Mouse (Mus musculus): ENCODE data around the gene Nxf1. TPM values are rescaled to one million over a fixed set of nuclear protein-coding genes. Genes with fewer than 3 reads are reported as not detected.
"Not testable (repeated sequence)": the region's sequence is repeated elsewhere in the genome, so short reads cannot be mapped to it uniquely, and the experiment has no call there.

Gene Nxf1
- total and polyA plus RNA-seq, 2 experiments from 2014 or later = 51.3 to 89.5 TPM

- Histone ChIP-seq H3K36me3 (ENCODE audit: insufficient read depth, low read length) (peaks cover 22% of the 10 kb centered on the region), H3K27me3 (ENCODE audit: insufficient read depth, low read length) (no peaks in the 10 kb centered on the region), H3K9me3 (ENCODE audit: low read length) (no peaks in the 10 kb centered on the region), H3K4me3 (ENCODE audit: low read length) (peak overlapping the region; percentile 71), H3K9ac (replicated peaks; ENCODE audit: low read length) (peak overlapping the region; percentile 88), H3K4me1 (ENCODE audit: insufficient read depth, low read length) (peaks cover 14% of the 10 kb centered on the region; the same call in 1 of the 2 replicates), H3K27ac (peak overlapping the region; percentile 98), H3K4me2 (ENCODE audit: low read depth, low read length) (peak overlapping the region; percentile 73)
- under 1% methylated on average over 20 of the region's 20 CpGs for WGBS
- DNase-seq (ENCODE audit: low spot score) (peak; percentile 53), ATAC-seq (no peak)
- no peak for TF ChIP-seq CTCF (IDR thresholded peaks at IDR 0.05; ENCODE audit: low read depth)
Observed at GRCm38 (mm10) chr19:8723574-8724346, 33.1 kb upstream of the Nxf1 start.

GRCm38 (mm10) chr19:8724392-8724791, 32.5 kb upstream of the Nxf1 start:
- peak overlapping the region; percentile 71 for H3K4me3 ChIP-seq (ENCODE audit: low read length)
- H3K9me3 ChIP-seq (ENCODE audit: low read length) = no peaks in the 10 kb centered on the region
- H3K9ac ChIP-seq (replicated peaks; ENCODE audit: low read length) = peak overlapping the region; percentile 88
- no peak for DNase-seq (ENCODE audit: low spot score)
- peaks cover 22% of the 10 kb centered on the region for H3K36me3 ChIP-seq (ENCODE audit: insufficient read depth, low read length)
- peaks cover 14% of the 10 kb centered on the region; the same call in 1 of the 2 replicates for H3K4me1 ChIP-seq (ENCODE audit: insufficient read depth, low read length)
- no peak for TF ChIP-seq CTCF (IDR thresholded peaks at IDR 0.05; ENCODE audit: low read depth)
- 1% methylated on average over 2 of the region's 2 CpGs for WGBS
- H3K4me2 ChIP-seq (ENCODE audit: low read depth, low read length) = peak overlapping the region; percentile 73
- no peaks in the 10 kb centered on the region for H3K27me3 ChIP-seq (ENCODE audit: insufficient read depth, low read length)
- ATAC-seq = no peak
- H3K27ac ChIP-seq = peak overlapping the region; percentile 98

DNA sequence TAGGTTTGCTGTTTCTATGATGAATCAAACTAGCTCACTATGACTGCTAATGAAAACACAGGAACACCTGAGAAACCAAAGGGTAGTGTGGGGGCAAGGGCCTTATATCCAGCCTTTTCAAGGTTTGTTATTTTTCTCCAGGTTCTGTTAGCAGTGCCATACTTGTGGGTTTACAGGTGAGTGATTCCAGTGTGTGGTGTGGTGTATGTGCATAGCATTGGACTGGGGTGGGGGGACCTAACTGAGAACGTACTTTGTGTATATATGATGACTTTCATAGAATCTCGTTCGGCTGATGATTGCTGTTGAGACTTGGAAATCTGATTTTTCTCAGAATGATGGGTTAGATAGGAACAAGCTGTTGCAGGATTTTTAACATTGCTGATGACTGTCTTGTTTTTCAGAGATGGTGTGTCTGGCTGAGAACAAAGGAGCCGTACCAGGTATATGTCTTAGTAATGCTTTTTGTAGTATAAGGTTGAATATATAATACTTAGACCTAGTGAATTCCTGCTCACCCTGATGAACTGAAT, 31.7 kb upstream of the Nxf1 start:
- ATAC-seq (no peak), DNase-seq (ENCODE audit: low spot score) (no peak)
- Histone ChIP-seq H3K27me3 (ENCODE audit: insufficient read depth, low read length) (no peaks in the 10 kb centered on the region), H3K4me3 (ENCODE audit: low read length) (peak overlapping the region; percentile 71; the same call in 1 of the 2 replicates), H3K9me3 (ENCODE audit: low read length) (no peaks in the 10 kb centered on the region), H3K4me2 (ENCODE audit: low read depth, low read length) (peak overlapping the region; percentile 73), H3K27ac (no peak overlapping the region), H3K9ac (replicated peaks; ENCODE audit: low read length) (peak overlapping the region; percentile 88; the same call in 1 of the 2 replicates), H3K36me3 (ENCODE audit: insufficient read depth, low read length) (peaks cover 22% of the 10 kb centered on the region), H3K4me1 (ENCODE audit: insufficient read depth, low read length) (peaks cover 14% of the 10 kb centered on the region; the same call in 1 of the 2 replicates)
- WGBS = 55% methylated on average over 4 of the region's 4 CpGs
- TF ChIP-seq CTCF (IDR thresholded peaks at IDR 0.05; ENCODE audit: low read depth) = no peak

- no peak for TF ChIP-seq CTCF (IDR thresholded peaks at IDR 0.05; ENCODE audit: low read depth)
- ATAC-seq = no peak
- Histone ChIP-seq H3K27me3 (ENCODE audit: insufficient read depth, low read length) (no peaks in the 10 kb centered on the region), H3K27ac (no peak overlapping the region), H3K36me3 (ENCODE audit: insufficient read depth, low read length) (peaks cover 22% of the 10 kb centered on the region), H3K9ac (replicated peaks; ENCODE audit: low read length) (no peak overlapping the region), H3K9me3 (ENCODE audit: low read length) (no peaks in the 10 kb centered on the region), H3K4me1 (ENCODE audit: insufficient read depth, low read length) (peaks cover 14% of the 10 kb centered on the region; the same call in 1 of the 2 replicates), H3K4me3 (ENCODE audit: low read length) (no peak overlapping the region), H3K4me2 (ENCODE audit: low read depth, low read length) (no peak overlapping the region)
- WGBS = 21% methylated on average over 3 of the region's 3 CpGs
- no peak for DNase-seq (ENCODE audit: low spot score)
Observed at GRCm38 (mm10) chr19:8726609-8727390, 30.1 kb upstream of the Nxf1 start.

GRCm38 (mm10) chr19:8727495-8728114, 29.3 kb upstream of the Nxf1 start:
- H3K4me3 ChIP-seq (ENCODE audit: low read length) = no peak overlapping the region
- H3K4me1 ChIP-seq (ENCODE audit: insufficient read depth, low read length) = peaks cover 7% of the 10 kb centered on the region; the same call in 1 of the 2 replicates
- H3K9ac ChIP-seq (replicated peaks; ENCODE audit: low read length) = no peak overlapping the region
- H3K4me2 ChIP-seq (ENCODE audit: low read depth, low read length) = no peak overlapping the region
- no peak overlapping the region for H3K27ac ChIP-seq
- TF ChIP-seq CTCF (IDR thresholded peaks at IDR 0.05; ENCODE audit: low read depth) = no peak
- no peaks in the 10 kb centered on the region for H3K9me3 ChIP-seq (ENCODE audit: low read length)
- no peaks in the 10 kb centered on the region for H3K27me3 ChIP-seq (ENCODE audit: insufficient read depth, low read length)
- no peak for DNase-seq (ENCODE audit: low spot score)
- no peak for ATAC-seq
- H3K36me3 ChIP-seq (ENCODE audit: insufficient read depth, low read length) = peaks cover 22% of the 10 kb centered on the region
- WGBS = 21% methylated on average over 5 of the region's 5 CpGs

DNA sequence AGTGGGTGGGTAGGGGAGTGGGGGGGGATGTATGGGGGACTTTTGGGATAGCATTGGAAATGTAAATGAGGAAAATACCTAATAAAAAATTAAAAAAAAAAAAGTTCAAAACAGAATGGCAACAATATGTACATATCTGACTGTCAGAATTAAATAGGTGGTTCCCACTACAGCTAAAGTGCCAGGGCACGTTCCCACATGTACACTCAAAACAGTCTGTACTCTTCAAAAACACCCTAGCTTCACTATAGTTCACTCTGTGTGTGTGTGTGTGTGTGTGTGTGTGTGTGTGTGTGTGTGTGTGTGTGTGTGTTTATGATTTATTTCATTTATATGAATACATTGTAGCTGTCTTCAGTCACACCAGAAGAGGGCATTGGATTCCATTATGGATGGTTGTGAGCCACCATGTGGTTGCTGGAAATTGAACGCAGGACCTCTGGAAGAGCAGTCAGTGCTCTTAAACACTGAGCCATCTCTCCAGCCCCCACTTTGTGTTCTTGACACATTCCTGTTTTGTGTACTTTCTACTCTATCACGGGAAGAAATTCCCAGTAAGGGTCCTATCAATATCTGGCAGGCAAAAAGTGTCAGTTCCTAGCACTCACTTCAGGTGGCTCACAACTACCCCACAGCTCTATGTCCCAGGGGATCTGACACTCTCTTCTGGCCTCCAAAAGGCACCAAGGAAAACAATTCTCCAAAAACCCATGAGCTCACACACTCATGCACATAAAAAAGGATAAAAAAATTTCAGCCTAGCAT, 28.4 kb upstream of the Nxf1 start:
- not testable (repeated sequence) for H3K4me1 ChIP-seq (ENCODE audit: insufficient read depth, low read length); DNase-seq (ENCODE audit: low spot score); H3K27me3 ChIP-seq (ENCODE audit: insufficient read depth, low read length); H3K9ac ChIP-seq (replicated peaks; ENCODE audit: low read length); H3K27ac ChIP-seq; H3K4me2 ChIP-seq (ENCODE audit: low read depth, low read length); H3K9me3 ChIP-seq (ENCODE audit: low read length); H3K4me3 ChIP-seq (ENCODE audit: low read length); ATAC-seq
- peaks cover 22% of the 10 kb centered on the region for H3K36me3 ChIP-seq (ENCODE audit: insufficient read depth, low read length)
- 44% methylated on average over 3 of the region's 3 CpGs for WGBS
